Mouse (Mus musculus): ENCODE measurements at regions not wholly inside any gene's neighbourhood (a gene's known extent, or its start where the extent isn't known, plus 50 kb on each side); places are given as distances from the start of the nearest gene placed in this dataset.

- Histone ChIP-seq H3K27me3 (ENCODE audit: control insufficient read depth, insufficient read depth, low read length) (no peaks in the 10 kb centered on the region), H3K9ac (ENCODE audit: low read depth, low read length) (no peak overlapping the region), H3K36me3 (ENCODE audit: control insufficient read depth, insufficient read depth, low read length) (no peaks in the 10 kb centered on the region), H3K4me2 (no peak overlapping the region), H3K27ac (ENCODE audit: low read depth, low read length) (no peak overlapping the region), H3K4me3 (ENCODE audit: low read depth, low read length) (no peak overlapping the region), H3K9me3 (replicated peaks; ENCODE audit: control insufficient read depth, low read length) (no peaks in the 10 kb centered on the region), H3K4me1 (ENCODE audit: control insufficient read depth, insufficient read depth, low read length) (no peaks in the 10 kb centered on the region)
- WGBS (ENCODE audit: insufficient replicate concordance) = 39% methylated on average over 6 of the region's 6 CpGs
- ATAC-seq (replicated peaks; ENCODE audit: insufficient number of reproducible peaks, low FRiP score, low TSS enrichment) = no peak
Observed at GRCm38 (mm10) chr12:5764445-5765170, 389.1 kb upstream of the Klhl29 start.

DNA sequence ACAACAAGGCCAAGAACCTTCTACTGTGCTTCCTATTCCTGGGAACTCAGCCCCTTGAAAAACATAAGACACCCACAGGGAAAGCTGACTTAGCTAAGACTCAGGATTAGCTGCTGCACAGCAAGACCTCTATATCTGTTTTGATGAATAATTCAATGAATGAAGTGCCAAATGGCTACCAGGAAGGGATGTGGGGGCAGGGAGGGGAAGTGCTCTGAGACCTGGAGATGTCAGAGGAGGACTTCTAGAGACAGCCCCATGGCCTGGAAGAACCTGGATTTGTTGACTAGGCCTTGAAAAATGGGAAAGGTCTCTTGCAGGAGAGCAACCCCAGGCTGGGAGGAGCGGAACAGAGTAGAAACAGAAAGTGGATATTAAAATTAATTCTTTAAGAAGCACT lies 388.5 kb upstream of the Klhl29 start:
- Histone ChIP-seq H3K9ac (ENCODE audit: low read depth, low read length) (no peak overlapping the region), H3K27ac (ENCODE audit: low read depth, low read length) (no peak overlapping the region), H3K4me2 (no peak overlapping the region), H3K36me3 (ENCODE audit: control insufficient read depth, insufficient read depth, low read length) (no peaks in the 10 kb centered on the region), H3K9me3 (replicated peaks; ENCODE audit: control insufficient read depth, low read length) (no peaks in the 10 kb centered on the region), H3K27me3 (ENCODE audit: control insufficient read depth, insufficient read depth, low read length) (no peaks in the 10 kb centered on the region), H3K4me3 (ENCODE audit: low read depth, low read length) (no peak overlapping the region), H3K4me1 (ENCODE audit: control insufficient read depth, insufficient read depth, low read length) (no peaks in the 10 kb centered on the region)
- 66% methylated on average over 1 of the region's 1 CpGs for WGBS (ENCODE audit: insufficient replicate concordance)
- no peak for ATAC-seq (replicated peaks; ENCODE audit: insufficient number of reproducible peaks, low FRiP score, low TSS enrichment)

DNA sequence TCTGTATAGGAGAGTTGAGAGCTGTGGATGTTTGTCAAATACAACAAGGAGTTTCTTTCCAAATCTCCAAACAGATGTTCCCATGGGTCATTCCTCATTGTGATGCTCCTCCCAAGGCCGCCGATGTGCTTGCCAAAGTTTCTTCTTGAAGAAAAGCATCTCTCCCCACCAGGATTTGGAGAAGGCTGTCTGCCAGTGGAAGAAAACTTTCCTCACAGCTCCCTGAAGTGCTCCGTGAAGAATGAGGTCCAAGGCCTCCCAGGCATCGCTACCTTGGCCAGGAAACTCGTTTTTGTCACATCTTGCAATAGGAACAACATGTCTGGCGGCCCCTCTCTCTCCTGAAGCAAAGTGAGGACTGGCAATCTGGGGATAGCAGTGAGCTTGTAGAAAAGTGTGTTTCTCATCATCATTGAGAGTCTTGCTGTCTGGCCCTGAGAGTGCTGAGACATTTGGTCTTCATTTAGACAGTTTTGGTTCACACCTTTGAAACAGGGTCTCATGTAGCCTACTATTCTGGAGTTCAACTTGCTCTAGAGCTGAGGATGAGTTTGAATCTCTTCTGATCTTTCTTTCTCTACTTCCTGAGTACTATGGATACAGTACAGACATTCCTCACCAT lies 386.9 kb upstream of the Klhl29 start:
- Histone ChIP-seq H3K36me3 (ENCODE audit: control insufficient read depth, insufficient read depth, low read length) (no peaks in the 10 kb centered on the region), H3K4me1 (ENCODE audit: control insufficient read depth, insufficient read depth, low read length) (no peaks in the 10 kb centered on the region), H3K27me3 (ENCODE audit: control insufficient read depth, insufficient read depth, low read length) (no peaks in the 10 kb centered on the region), H3K4me3 (ENCODE audit: low read depth, low read length) (no peak overlapping the region), H3K4me2 (no peak overlapping the region), H3K9ac (ENCODE audit: low read depth, low read length) (no peak overlapping the region), H3K9me3 (replicated peaks; ENCODE audit: control insufficient read depth, low read length) (no peaks in the 10 kb centered on the region), H3K27ac (ENCODE audit: low read depth, low read length) (no peak overlapping the region)
- no peak for ATAC-seq (replicated peaks; ENCODE audit: insufficient number of reproducible peaks, low FRiP score, low TSS enrichment)
- WGBS (ENCODE audit: insufficient replicate concordance) = 73% methylated on average over 6 of the region's 6 CpGs

GRCm38 (mm10) chr12:5759485-5759884 lies 384.0 kb upstream of the Klhl29 start:
- no peak for ATAC-seq (replicated peaks; ENCODE audit: insufficient number of reproducible peaks, low FRiP score, low TSS enrichment)
- Histone ChIP-seq H3K4me1 (ENCODE audit: control insufficient read depth, insufficient read depth, low read length) (no peaks in the 10 kb centered on the region), H3K36me3 (ENCODE audit: control insufficient read depth, insufficient read depth, low read length) (no peaks in the 10 kb centered on the region), H3K27ac (ENCODE audit: low read depth, low read length) (no peak overlapping the region), H3K9ac (ENCODE audit: low read depth, low read length) (no peak overlapping the region), H3K4me3 (ENCODE audit: low read depth, low read length) (no peak overlapping the region), H3K9me3 (replicated peaks; ENCODE audit: control insufficient read depth, low read length) (no peaks in the 10 kb centered on the region), H3K4me2 (no peak overlapping the region), H3K27me3 (ENCODE audit: control insufficient read depth, insufficient read depth, low read length) (no peaks in the 10 kb centered on the region)
- 61% methylated on average over 3 of the region's 3 CpGs for WGBS (ENCODE audit: insufficient replicate concordance)

- H3K9me3 ChIP-seq (replicated peaks; ENCODE audit: control insufficient read depth, low read length) = no peaks in the 10 kb centered on the region
- no peak overlapping the region for H3K4me3 ChIP-seq (ENCODE audit: low read depth, low read length)
- no peaks in the 10 kb centered on the region for H3K4me1 ChIP-seq (ENCODE audit: control insufficient read depth, insufficient read depth, low read length)
- H3K27ac ChIP-seq (ENCODE audit: low read depth, low read length) = no peak overlapping the region
- no peaks in the 10 kb centered on the region for H3K27me3 ChIP-seq (ENCODE audit: control insufficient read depth, insufficient read depth, low read length)
- H3K4me2 ChIP-seq = no peak overlapping the region
- WGBS (ENCODE audit: insufficient replicate concordance) = 75% methylated on average over 2 of the region's 2 CpGs
- no peaks in the 10 kb centered on the region for H3K36me3 ChIP-seq (ENCODE audit: control insufficient read depth, insufficient read depth, low read length)
- no peak for ATAC-seq (replicated peaks; ENCODE audit: insufficient number of reproducible peaks, low FRiP score, low TSS enrichment)
- H3K9ac ChIP-seq (ENCODE audit: low read depth, low read length) = no peak overlapping the region
Observed at GRCm38 (mm10) chr12:5757766-5758165, 382.3 kb upstream of the Klhl29 start.

GRCm38 (mm10) chr12:5757361-5757760 lies 381.9 kb upstream of the Klhl29 start:
- no peak overlapping the region for H3K9ac ChIP-seq (ENCODE audit: low read depth, low read length)
- H3K9me3 ChIP-seq (replicated peaks; ENCODE audit: control insufficient read depth, low read length) = no peaks in the 10 kb centered on the region
- WGBS (ENCODE audit: insufficient replicate concordance) = 77% methylated on average over 4 of the region's 4 CpGs
- no peak for ATAC-seq (replicated peaks; ENCODE audit: insufficient number of reproducible peaks, low FRiP score, low TSS enrichment)
- H3K4me2 ChIP-seq = no peak overlapping the region
- H3K36me3 ChIP-seq (ENCODE audit: control insufficient read depth, insufficient read depth, low read length) = no peaks in the 10 kb centered on the region
- H3K4me1 ChIP-seq (ENCODE audit: control insufficient read depth, insufficient read depth, low read length) = no peaks in the 10 kb centered on the region
- no peaks in the 10 kb centered on the region for H3K27me3 ChIP-seq (ENCODE audit: control insufficient read depth, insufficient read depth, low read length)
- H3K27ac ChIP-seq (ENCODE audit: low read depth, low read length) = no peak overlapping the region
- no peak overlapping the region for H3K4me3 ChIP-seq (ENCODE audit: low read depth, low read length)

DNA sequence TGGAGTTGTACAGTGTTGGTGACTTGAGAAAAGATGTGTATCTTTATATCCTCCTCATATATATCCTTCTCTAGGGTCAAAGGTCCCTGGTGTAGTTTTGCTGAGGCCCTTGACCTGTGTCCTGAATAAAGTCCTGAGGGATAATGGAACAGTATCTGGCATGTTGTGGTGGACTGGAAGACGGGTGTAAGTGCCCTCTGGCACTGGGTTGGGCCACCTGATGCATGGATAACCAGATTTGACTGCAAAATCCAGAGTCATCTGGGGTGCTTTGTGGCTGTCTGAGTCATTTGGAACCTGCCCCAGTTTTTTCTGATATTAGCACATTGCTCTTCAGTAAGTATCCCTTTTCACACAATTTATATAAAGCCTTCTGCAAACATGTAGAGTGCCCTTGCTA lies 378.3 kb upstream of the Klhl29 start:
- H3K27me3 ChIP-seq (ENCODE audit: control insufficient read depth, insufficient read depth, low read length) = no peaks in the 10 kb centered on the region

GRCm38 (mm10) chr12:5744086-5744709 lies 368.7 kb upstream of the Klhl29 start:
- no peaks in the 10 kb centered on the region for H3K36me3 ChIP-seq (ENCODE audit: control insufficient read depth, insufficient read depth, low read length)
- no peaks in the 10 kb centered on the region for H3K9me3 ChIP-seq (replicated peaks; ENCODE audit: control insufficient read depth, low read length)
- H3K4me2 ChIP-seq = no peak overlapping the region
- H3K4me3 ChIP-seq (ENCODE audit: low read depth, low read length) = no peak overlapping the region
- H3K4me1 ChIP-seq (ENCODE audit: control insufficient read depth, insufficient read depth, low read length) = no peaks in the 10 kb centered on the region
- WGBS (ENCODE audit: insufficient replicate concordance) = 83% methylated on average over 2 of the region's 2 CpGs
- H3K27me3 ChIP-seq (ENCODE audit: control insufficient read depth, insufficient read depth, low read length) = no peaks in the 10 kb centered on the region
- H3K27ac ChIP-seq (ENCODE audit: low read depth, low read length) = no peak overlapping the region
- ATAC-seq (replicated peaks; ENCODE audit: insufficient number of reproducible peaks, low FRiP score, low TSS enrichment) = no peak
- H3K9ac ChIP-seq (ENCODE audit: low read depth, low read length) = no peak overlapping the region

More for the DNA sequence above, 378.3 kb upstream of the Klhl29 start:
- H3K4me2 ChIP-seq = no peak overlapping the region
- no peak overlapping the region for H3K4me3 ChIP-seq (ENCODE audit: low read depth, low read length)
- no peak for ATAC-seq (replicated peaks; ENCODE audit: insufficient number of reproducible peaks, low FRiP score, low TSS enrichment)
- H3K4me1 ChIP-seq (ENCODE audit: control insufficient read depth, insufficient read depth, low read length) = no peaks in the 10 kb centered on the region
- no peaks in the 10 kb centered on the region for H3K36me3 ChIP-seq (ENCODE audit: control insufficient read depth, insufficient read depth, low read length)
- 52% methylated on average over 1 of the region's 1 CpGs for WGBS (ENCODE audit: insufficient replicate concordance)
- no peaks in the 10 kb centered on the region for H3K9me3 ChIP-seq (replicated peaks; ENCODE audit: control insufficient read depth, low read length)
- H3K9ac ChIP-seq (ENCODE audit: low read depth, low read length) = no peak overlapping the region
- H3K27ac ChIP-seq (ENCODE audit: low read depth, low read length) = no peak overlapping the region
